Mouse (Mus musculus) brown adipose tissue, adult 24 weeks (tissue): Measurements from ENCODE around the gene Trim52. TPM values are rescaled to one million over a fixed set of nuclear protein-coding genes. Genes with fewer than 3 reads are reported as not detected.

Source experiments
- H3K27ac ChIP-seq: fragments of 200-500 bp; replicated peaks from 2 replicates; pipeline ENCODE4 v1.5.1; 2012; ENCODE audit warnings: low read depth, mild to moderate bottlenecking, low read length
- H3K4me1 ChIP-seq: fragments of 200-500 bp; 2 replicates; pipeline ENCODE4 v1.6.1; 2012; ENCODE audit warnings: low read length, mixed read lengths; ENCODE audit not compliant: control insufficient read depth, insufficient read depth, insufficient read length
- H3K4me3 ChIP-seq: fragments of 200-500 bp; 2 replicates; pipeline ENCODE4 v1.5.1; 2012; ENCODE audit warnings: low read depth, mild to moderate bottlenecking, low read length, moderate library complexity; ENCODE audit not compliant: insufficient read depth
- polyA plus RNA-seq: library from polyadenylated mRNA; stranded (reverse); fragments of >200 nt; gene quantifications from 2 replicates; pipeline ENCODE4 v1.2.4, GENCODE M21; 2012; ENCODE audit not compliant: missing spikeins, insufficient read depth, insufficient read length

The Trim52 gene
- polyA plus RNA-seq, 1 experiment, result not detected

- H3K4me1 ChIP-seq, result no peaks in the 10 kb centered on the region
- no peak overlapping the region for H3K27ac ChIP-seq
- no peak overlapping the region for H3K4me3 ChIP-seq
Observed at GRCm38 (mm10) chr14:106176879-106177278, 70.9 kb downstream of the Trim52 start.

DNA sequence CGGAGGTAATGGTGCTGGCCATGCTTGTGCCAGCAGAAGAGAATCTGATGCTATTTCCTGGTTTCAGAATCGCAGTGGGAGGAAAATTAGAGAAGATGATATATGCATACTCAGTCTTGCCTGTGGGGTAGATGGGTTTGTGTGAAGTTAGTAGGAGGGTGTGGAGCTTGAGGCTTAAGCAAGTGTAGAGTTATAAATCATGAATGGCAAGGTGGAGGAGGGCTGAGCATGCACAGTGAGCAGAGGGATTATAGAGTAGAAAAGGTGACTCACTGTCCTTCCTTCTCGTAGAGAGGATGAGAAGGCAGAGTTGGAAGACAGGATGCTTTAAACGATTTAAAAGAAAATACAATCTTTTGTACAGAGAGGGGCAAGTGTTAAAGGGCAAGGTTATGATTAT lies 72.2 kb downstream of the Trim52 start:
- no peak overlapping the region for H3K4me3 ChIP-seq
- H3K4me1 ChIP-seq, result no peaks in the 10 kb centered on the region
- no peak overlapping the region for H3K27ac ChIP-seq

DNA sequence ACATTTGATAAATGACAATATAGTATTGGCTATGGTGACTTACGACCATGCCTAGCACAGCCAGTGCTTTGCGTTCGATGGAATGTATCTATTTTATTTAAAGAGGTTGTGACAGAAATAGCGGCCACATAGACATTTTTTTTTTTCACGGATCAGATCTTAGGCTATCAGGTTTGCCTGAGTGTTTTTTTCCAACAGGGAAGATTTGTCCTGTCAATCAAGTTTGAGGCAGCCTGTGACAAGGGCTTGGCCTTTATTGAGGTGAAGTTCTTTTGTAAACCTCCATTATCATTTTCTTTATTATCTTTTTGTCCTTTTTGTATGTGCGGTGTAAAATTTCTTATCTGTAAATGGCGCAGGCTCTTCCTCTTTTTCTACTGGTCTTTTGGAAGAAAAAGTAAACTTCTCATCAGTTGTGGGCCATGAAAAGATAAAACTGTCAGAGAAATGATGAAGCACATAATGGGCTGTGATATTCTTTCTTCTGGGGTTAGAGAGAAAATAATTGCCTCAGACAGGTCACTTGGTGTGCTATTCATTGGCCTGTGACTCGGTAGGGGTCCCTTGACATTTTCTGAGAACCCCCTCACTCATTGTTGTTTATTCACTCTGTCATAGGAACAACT lies 73.2 kb downstream of the Trim52 start:
- Histone ChIP-seq H3K4me3 (no peak overlapping the region), H3K27ac (no peak overlapping the region), H3K4me1 (no peaks in the 10 kb centered on the region)

GRCm38 (mm10) chr14:106179728-106180125 lies 73.7 kb downstream of the Trim52 start:
- no peak overlapping the region for H3K27ac ChIP-seq
- H3K4me3 ChIP-seq, result no peak overlapping the region
- H3K4me1 ChIP-seq, result no peaks in the 10 kb centered on the region

DNA sequence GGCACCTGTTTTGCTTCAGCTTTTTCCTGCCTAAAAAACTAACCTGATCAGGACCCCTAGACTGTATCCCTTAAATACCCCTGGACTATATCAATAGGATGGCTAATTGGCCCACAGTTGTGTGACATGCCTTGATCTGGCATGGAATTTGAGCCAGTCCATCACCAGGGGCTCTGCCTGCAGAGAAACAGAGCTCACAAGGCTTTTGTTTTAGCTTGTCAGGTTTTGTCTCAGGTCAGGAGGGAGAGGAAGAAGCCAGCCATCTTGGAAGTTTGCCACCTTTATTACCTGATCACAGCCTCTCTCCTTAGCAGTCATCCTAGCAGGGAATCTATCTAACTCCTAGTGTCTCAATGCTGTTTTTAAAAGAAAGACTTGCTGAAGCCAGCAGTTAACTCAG lies 74.6 kb downstream of the Trim52 start:
- Histone ChIP-seq H3K4me1 (no peaks in the 10 kb centered on the region), H3K27ac (no peak overlapping the region), H3K4me3 (no peak overlapping the region)

DNA sequence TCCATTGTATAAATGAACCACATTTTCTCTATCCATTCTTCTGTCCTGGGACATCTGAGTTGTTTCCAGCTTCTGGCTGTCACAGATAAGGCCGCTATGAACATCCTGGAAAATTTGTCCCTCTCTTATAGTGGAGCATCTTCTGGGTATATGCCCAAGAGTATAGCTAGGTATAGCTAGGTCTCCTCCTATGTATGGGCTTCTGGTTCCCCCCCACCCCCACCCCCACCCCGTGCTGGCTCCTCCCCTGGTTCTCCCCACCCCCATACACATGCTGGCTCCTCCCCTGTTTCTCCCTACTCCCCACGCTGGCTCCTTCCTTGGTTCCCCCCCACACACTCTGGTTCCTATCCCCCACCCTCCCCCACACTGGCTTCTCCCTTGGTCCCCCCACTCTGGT lies 78.0 kb downstream of the Trim52 start:
- Histone ChIP-seq H3K4me3 (no peak overlapping the region), H3K27ac (no peak overlapping the region), H3K4me1 (no peaks in the 10 kb centered on the region)

Other genes with a start within 250 kb of the Trim52 start
- 12.5 and 14.8 TPM in 2 replicates for gene Spry2, start 209.4 kb upstream of the Trim52 start, polyA plus RNA-seq